Mouse (Mus musculus) adipose tissue, adult 10 weeks (tissue): ENCODE results near the gene Hnrnpll. TPM values are rescaled to one million over a fixed set of nuclear protein-coding genes. Genes with fewer than 3 reads are reported as not detected.

Source experiments
- polyA plus RNA-seq: library from polyadenylated mRNA; stranded (reverse); fragments of 350-450 nt; fragmentation: Illumina TruSeq; extraction: RNeasy Lipid Tissue Mini Kit (QIAGEN cat#74804); gene quantifications from one replicate; pipeline ENCODE4 v1.2.3, GENCODE M21; 2014; ENCODE audit warnings: low read depth, low replicate concordance

Hnrnpll gene
- 30.7 TPM for polyA plus RNA-seq

GRCm38 (mm10) chr17:80061783-80062619 lies at the start of gene Hnrnpll:
TSS of gene Hnrnpll (minus strand) at chr17:80062334.

Other genes starting within 250 kb of the Hnrnpll start
- 29.7 TPM for gene Atl2, start 166.2 kb downstream of the Hnrnpll start, polyA plus RNA-seq
- 22.7 TPM for gene Galm, start 65.1 kb upstream of the Hnrnpll start, polyA plus RNA-seq
- 119 TPM for gene Srsf7, start 145.0 kb upstream of the Hnrnpll start, polyA plus RNA-seq
- 6.6 TPM for gene Ttc39d, start 145.1 kb upstream of the Hnrnpll start, polyA plus RNA-seq
- gene Gemin6, start 162.1 kb upstream of the Hnrnpll start, polyA plus RNA-seq: 11.3 TPM
- 29.3 TPM for gene Morn2, start 227.9 kb upstream of the Hnrnpll start, polyA plus RNA-seq
- gene Dhx57, start 228.1 kb upstream of the Hnrnpll start, polyA plus RNA-seq: 10.7 TPM
- 4.1 TPM for gene Arhgef33, start 245.1 kb upstream of the Hnrnpll start, polyA plus RNA-seq